In genomic region chr2:70399441-70400115, GRCm38 (mm10) we compare ENCODE assay signal across 21 mouse cellular contexts.
A peak's percentile ranks its signal among the peaks of the same experiment; 100 is the strongest.
DNase-seq lines count a peak whose midpoint lies in the region; ATAC-seq lines count a peak whose summit lies in the region.
"Had no signal": no experiment of that assay in that cellular context is flagged by ENCODE, and none has a peak within 500 bp of the region (broad histone marks: within the 10 kb centered on the region; RNA-seq: fewer than 3 reads in every experiment).

No protein-coding gene starts in this region.

- H3K4me1 ChIP-seq in kidney, embryonic 14.5 days (ENCODE audit: control insufficient read depth, insufficient read depth, low read length): 0 out of 2 replicates have a peak, but pooled peaks cover 3% of the 10 kb centered on the region
- H3K4me1 ChIP-seq: heart, embryonic 10.5 days; megakaryocyte, embryonic 14.5 days had no signal

- peak; percentile 37 for DNase-seq in embryo, embryonic 11 days
- no peak for DNase-seq in embryo, embryonic 10 days (ENCODE audit: low spot score)
- DNase-seq in kidney, adult 18-20 months: peak; percentile 15
- peak; percentile 32 for DNase-seq in fibroblast of lung, adult 2 months (ENCODE audit: low read depth)
- peak; percentile 38 to 51 for DNase-seq in kidney, postnatal 25 days
- no peak for DNase-seq in cerebellum, postnatal 25 days
- DNase-seq: adrenal gland, postnatal 14 days; cerebellum, adult 18-20 months; heart, postnatal 10 days; liver; liver, postnatal 0 days; lung, postnatal 14 days; thymus, postnatal 36 days had no signal

- no peaks in the 10 kb centered on the region for H3K36me3 ChIP-seq in kidney, embryonic 14.5 days (ENCODE audit: control insufficient read depth, insufficient read depth, low read length)
- H3K36me3 ChIP-seq: heart, embryonic 10.5 days; neural tube, embryonic 13.5 days had no signal

- no peak overlapping the region for H3K4me3 ChIP-seq in kidney, embryonic 14.5 days (ENCODE audit: low read length)
- H3K4me3 ChIP-seq: erythroblast, embryonic 14.5 days; heart, embryonic 10.5 days; megakaryocyte, embryonic 14.5 days; neural tube, embryonic 13.5 days had no signal

- no peak overlapping the region for H3K4me2 ChIP-seq in kidney, embryonic 14.5 days (replicated peaks; ENCODE audit: low read depth, low read length)
- H3K4me2 ChIP-seq: neural tube, embryonic 13.5 days had no signal

- WGBS in kidney, embryonic 14.5 days: 71% methylated on average over 15 of the region's 15 CpGs

- no peaks in the 10 kb centered on the region for H3K9me3 ChIP-seq in kidney, embryonic 14.5 days (ENCODE audit: control insufficient read depth, low read length)
- H3K9me3 ChIP-seq: heart, embryonic 10.5 days; megakaryocyte, embryonic 14.5 days; neural tube, embryonic 13.5 days had no signal

- H3K9ac ChIP-seq in kidney, embryonic 14.5 days (ENCODE audit: low read depth, low read length): no peak overlapping the region
- H3K9ac ChIP-seq: liver, postnatal 0 days; neural tube, embryonic 13.5 days had no signal

- no peak overlapping the region for H3K27ac ChIP-seq in kidney, embryonic 14.5 days (ENCODE audit: low read depth, low read length)
- H3K27ac ChIP-seq: heart, embryonic 10.5 days; neural tube, embryonic 13.5 days had no signal

- H3K27me3 ChIP-seq in kidney, embryonic 14.5 days (ENCODE audit: control insufficient read depth, insufficient read depth, low read length): no peaks in the 10 kb centered on the region
- H3K27me3 ChIP-seq: megakaryocyte, embryonic 14.5 days; neural tube, embryonic 13.5 days had no signal

- ATAC-seq in kidney, embryonic 14.5 days (ENCODE audit: low FRiP score, low TSS enrichment): no peak
- ATAC-seq in CD4-positive, CD25-positive, alpha-beta regulatory T cell, adult 4 months: no peak
- ATAC-seq: hindbrain, embryonic 16.5 days; intestine, postnatal 0 days; liver, postnatal 0 days had no signal

Comparison
In these comparisons a context has a peak if more than half of its experiments do, and no peak if none do; other contexts are left out.
1. DNase-seq: peak in embryo, embryonic 11 days (single experiment), kidney, adult 18-20 months (single experiment), fibroblast of lung, adult 2 months (single experiment) and kidney, postnatal 25 days (2 of 2); none in embryo, embryonic 10 days (single experiment) and cerebellum, postnatal 25 days (0 of 2).